Mouse (Mus musculus): ENCODE measurements around the gene Olfr1367. TPM values are rescaled to one million over a fixed set of nuclear protein-coding genes. Genes with fewer than 3 reads are reported as not detected.

Olfr1367 gene
- polyA plus RNA-seq, 1 experiment from 2014 or later = not detected

Small RNA genes lying within 50 kb of the gene (microRNA-seq; reads per million reads assigned to microRNA genes)
- not detected for gene Mir6942

Other genes with a start within 250 kb of the Olfr1367 start
- 0.06 TPM in 1 of 2 replicates, not detected in the other for gene Olfr1369-ps1, start 235.4 kb upstream of the Olfr1367 start, polyA plus RNA-seq (2015; fragmentation: Nextera tagmentation; extraction: Ambion mirVana)
- not detected in 2 replicates for gene Olfr263, start 217.3 kb upstream of the Olfr1367 start, polyA plus RNA-seq (2015; fragmentation: Nextera tagmentation; extraction: Ambion mirVana)
- not detected in 2 replicates for gene Olfr1368, start 201.0 kb upstream of the Olfr1367 start, polyA plus RNA-seq (2015; fragmentation: Nextera tagmentation; extraction: Ambion mirVana)
- 98.8 and 101 TPM in 2 replicates for gene Trim27, start 167.5 kb upstream of the Olfr1367 start, polyA plus RNA-seq (2015; fragmentation: Nextera tagmentation; extraction: Ambion mirVana)
- not detected in 2 replicates for gene Gpx5, start 54.2 kb upstream of the Olfr1367 start, polyA plus RNA-seq (2015; fragmentation: Nextera tagmentation; extraction: Ambion mirVana)
- not detected in 2 replicates for gene Gpx6, start 34.8 kb upstream of the Olfr1367 start, polyA plus RNA-seq (2015; fragmentation: Nextera tagmentation; extraction: Ambion mirVana)
- gene Zscan12, start 15.9 kb downstream of the Olfr1367 start, polyA plus RNA-seq (2015; fragmentation: Nextera tagmentation; extraction: Ambion mirVana) = 16.4 and 16.7 TPM in 2 replicates
- gene Zkscan3, start 55.8 kb downstream of the Olfr1367 start, polyA plus RNA-seq (2015; fragmentation: Nextera tagmentation; extraction: Ambion mirVana) = 94.1 and 98.8 TPM in 2 replicates
- 2.8 and 3.5 TPM in 2 replicates for gene Pgbd1, start 94.1 kb downstream of the Olfr1367 start, polyA plus RNA-seq (2015; fragmentation: Nextera tagmentation; extraction: Ambion mirVana)
- 19.3 and 20.8 TPM in 2 replicates for gene Zscan26, start 106.8 kb downstream of the Olfr1367 start, polyA plus RNA-seq (2015; fragmentation: Nextera tagmentation; extraction: Ambion mirVana)
- 3.4 and 3.5 TPM in 2 replicates for gene Nkapl, start 121.6 kb downstream of the Olfr1367 start, polyA plus RNA-seq (2015; fragmentation: Nextera tagmentation; extraction: Ambion mirVana)
- gene Zkscan4, start 132.0 kb downstream of the Olfr1367 start, polyA plus RNA-seq (2015; fragmentation: Nextera tagmentation; extraction: Ambion mirVana) = 9.4 and 11.0 TPM in 2 replicates
- gene Gm10065, start 132.5 kb downstream of the Olfr1367 start, polyA plus RNA-seq (2015; fragmentation: Nextera tagmentation; extraction: Ambion mirVana) = not detected in 2 replicates
- gene AK157302, start 148.3 kb downstream of the Olfr1367 start, polyA plus RNA-seq (2015; fragmentation: Nextera tagmentation; extraction: Ambion mirVana) = 0.23 and 0.24 TPM in 2 replicates
- gene Gm11273, start 154.5 kb downstream of the Olfr1367 start, polyA plus RNA-seq (2015; fragmentation: Nextera tagmentation; extraction: Ambion mirVana) = 4.5 and 8.2 TPM in 2 replicates
- 4.9 and 5.4 TPM in 2 replicates for gene Zkscan8, start 184.2 kb downstream of the Olfr1367 start, polyA plus RNA-seq (2015; fragmentation: Nextera tagmentation; extraction: Ambion mirVana)
- gene Olfr1366, start 195.9 kb downstream of the Olfr1367 start, polyA plus RNA-seq (2015; fragmentation: Nextera tagmentation; extraction: Ambion mirVana) = 0.14 and 0.28 TPM in 2 replicates
- gene Olfr1535, start 213.0 kb downstream of the Olfr1367 start, polyA plus RNA-seq (2015; fragmentation: Nextera tagmentation; extraction: Ambion mirVana) = 0.06 TPM in 1 of 2 replicates, not detected in the other
- not detected in 2 replicates for gene Olfr1364, start 234.8 kb downstream of the Olfr1367 start, polyA plus RNA-seq (2015; fragmentation: Nextera tagmentation; extraction: Ambion mirVana)

Measured in forebrain, embryonic 15.5 days (tissue).